Mouse (Mus musculus) MEL (cell line): ENCODE data around the gene Olfml3. TPM values are rescaled to one million over a fixed set of nuclear protein-coding genes. Genes with fewer than 3 reads are reported as not detected.

Experiments used
- DNase-seq: peaks from one replicate; pipeline ENCODE4 v3.0.0; 2011; ENCODE audit warnings: low read depth, low spot score
- H3K27ac ChIP-seq: 2 replicates; pipeline ENCODE4 v1.5.1; 2012; ENCODE audit warnings: low read depth, mild to moderate bottlenecking, control low read depth, low read length, moderate library complexity; ENCODE audit not compliant: control insufficient read depth
- H3K27me3 ChIP-seq, 2 experiments: fragments of 150-350 bp in 1 of 2; sonication (generic) in 1 of 2; 2 replicates each; pipeline ENCODE4 v1.6.1; 2012; ENCODE audit warnings: low read length in 2 of 2, mild to moderate bottlenecking in 2 of 2, improper control_type of control experiment in 1 of 2, moderate library complexity in 1 of 2; ENCODE audit not compliant: insufficient read depth in 2 of 2, control insufficient read depth in 1 of 2
- H3K36me3 ChIP-seq, 2 experiments: 2 replicates each; pipeline ENCODE4 v1.6.1; 2012 to 2014; ENCODE audit warnings: low read length in 2 of 2, improper control_type of control experiment in 1 of 2, inconsistent platforms in 1 of 2, mild to moderate bottlenecking in 1 of 2; ENCODE audit not compliant: insufficient read depth in 2 of 2, control insufficient read depth in 1 of 2
- H3K4me1 ChIP-seq, 2 experiments: fragments of 150-350 bp in 1 of 2; sonication (generic) in 1 of 2; 2 replicates each; pipeline ENCODE4 v1.6.1; 2012; ENCODE audit warnings: low read length in 2 of 2, improper control_type of control experiment in 1 of 2, mild to moderate bottlenecking in 1 of 2; ENCODE audit not compliant: insufficient read depth in 2 of 2, control insufficient read depth in 1 of 2
- H3K4me3 ChIP-seq, 2 experiments: fragments of 150-350 bp in 1 of 2; sonication (generic) in 1 of 2; 2 replicates each; pipeline ENCODE4 v1.5.1; 2012; ENCODE audit warnings: low read depth in 2 of 2, low read length in 2 of 2, mild to moderate bottlenecking in 2 of 2, moderate library complexity in 2 of 2, control low read depth in 1 of 2, improper control_type of control experiment in 1 of 2; ENCODE audit not compliant: control insufficient read depth in 1 of 2, insufficient read depth in 1 of 2
- H3K79me2 ChIP-seq: 2 replicates; pipeline ENCODE4 v1.6.1; 2012; ENCODE audit warnings: mild to moderate bottlenecking, low read length, moderate library complexity; ENCODE audit not compliant: control insufficient read depth, poor library complexity, insufficient read depth
- H3K9ac ChIP-seq: 2 replicates; pipeline ENCODE4 v1.6.1; 2012; ENCODE audit warnings: low read depth, mild to moderate bottlenecking, control low read depth, low read length, moderate library complexity; ENCODE audit not compliant: control insufficient read depth, poor library complexity, severe bottlenecking
- H3K9me3 ChIP-seq: fragments of 150-350 bp; sonication (generic); replicated peaks from 2 replicates; pipeline ENCODE4 v1.6.1; 2012; ENCODE audit warnings: mild to moderate bottlenecking, low read length, improper control_type of control experiment, moderate library complexity; ENCODE audit not compliant: insufficient read depth
- BHLHE40 ChIP-seq: IDR thresholded peaks from 2 replicates; pipeline ENCODE4 v1.6.1; 2012; ENCODE audit warnings: low read depth, mild to moderate bottlenecking, inconsistent platforms, low read length, improper control_type of control experiment, borderline replicate concordance
- CHD2 ChIP-seq: IDR thresholded peaks from 2 replicates; pipeline ENCODE4 v1.6.1; 2011; ENCODE audit warnings: low read length, improper control_type of control experiment
- CTCF ChIP-seq, 3 experiments: IDR thresholded peaks in 2 of 3; conservative IDR thresholded peaks in 1 of 3; 2 replicates each; pipeline ENCODE4 v1.5.1; 2011 to 2012; ENCODE audit warnings: low read length in 3 of 3, low read depth in 2 of 3, mild to moderate bottlenecking in 2 of 3, improper control_type of control experiment in 1 of 3, inconsistent platforms in 1 of 3, mixed read lengths in 1 of 3, moderate library complexity in 1 of 3; ENCODE audit not compliant: control insufficient read depth in 1 of 3, insufficient read depth in 1 of 3, poor library complexity in 1 of 3, severe bottlenecking in 1 of 3
- E2F4 ChIP-seq: IDR thresholded peaks from 2 replicates; pipeline ENCODE4 v1.6.1; 2011; ENCODE audit warnings: low read depth, low read length, improper control_type of control experiment, borderline replicate concordance
- ELF1 ChIP-seq: IDR thresholded peaks from 2 replicates; pipeline ENCODE4 v1.6.1; 2014; ENCODE audit warnings: low read depth, mild to moderate bottlenecking, inconsistent platforms, low read length, improper control_type of control experiment, moderate library complexity
- ETS1 ChIP-seq: IDR thresholded peaks from 2 replicates; pipeline ENCODE4 v1.6.1; 2012; ENCODE audit warnings: low read depth, mild to moderate bottlenecking, inconsistent platforms, low read length, improper control_type of control experiment, moderate library complexity
- GABPA ChIP-seq: IDR thresholded peaks from 2 replicates; pipeline ENCODE4 v1.6.1; 2012; ENCODE audit warnings: low read depth, mild to moderate bottlenecking, inconsistent platforms, low read length, improper control_type of control experiment, moderate library complexity
- JUND ChIP-seq: IDR thresholded peaks from 2 replicates; pipeline ENCODE4 v1.6.1; 2011; ENCODE audit warnings: low read depth, mild to moderate bottlenecking, improper control_type of control experiment, low read length
- KAT2A ChIP-seq: conservative IDR thresholded peaks from 2 replicates; pipeline ENCODE4 v1.6.1; 2012; ENCODE audit warnings: low read depth, low read length, improper control_type of control experiment, inconsistent platforms
- MAX ChIP-seq: IDR thresholded peaks from 2 replicates; pipeline ENCODE4 v1.6.1; 2011; ENCODE audit warnings: low read length, improper control_type of control experiment
- MEF2A ChIP-seq: IDR thresholded peaks from 2 replicates; pipeline ENCODE4 v1.6.1; 2014; ENCODE audit warnings: low read depth, mild to moderate bottlenecking, inconsistent platforms, low read length, improper control_type of control experiment; ENCODE audit not compliant: poor library complexity, insufficient replicate concordance, severe bottlenecking; ENCODE audit errors: extremely low read depth
- MXI1 ChIP-seq: IDR thresholded peaks from 2 replicates; pipeline ENCODE4 v1.6.1; 2011; ENCODE audit warnings: mild to moderate bottlenecking, low read depth, low read length, improper control_type of control experiment
- POLR2A ChIP-seq, 2 experiments: IDR thresholded peaks; 2 replicates each; pipeline ENCODE4 v1.6.1; 2011 to 2012; ENCODE audit warnings: low read length in 2 of 2, mild to moderate bottlenecking in 2 of 2, control low read depth in 1 of 2, improper control_type of control experiment in 1 of 2, low read depth in 1 of 2, moderate library complexity in 1 of 2; ENCODE audit not compliant: control insufficient read depth in 1 of 2, insufficient read depth in 1 of 2, poor library complexity in 1 of 2
- RAD21 ChIP-seq: IDR thresholded peaks from 2 replicates; pipeline ENCODE4 v1.6.1; 2011; ENCODE audit warnings: mild to moderate bottlenecking, low read depth, low read length, improper control_type of control experiment
- RCOR1 ChIP-seq: IDR thresholded peaks from 2 replicates; pipeline ENCODE4 v1.6.1; 2012; ENCODE audit warnings: low read depth, mild to moderate bottlenecking, inconsistent platforms, low read length, improper control_type of control experiment
- SIN3A ChIP-seq: IDR thresholded peaks from 2 replicates; pipeline ENCODE4 v1.6.1; 2012; ENCODE audit warnings: low read length, improper control_type of control experiment, inconsistent platforms
- SMC3 ChIP-seq: IDR thresholded peaks from 2 replicates; pipeline ENCODE4 v1.6.1; 2011; ENCODE audit warnings: low read depth, low read length, improper control_type of control experiment
- TBP ChIP-seq: IDR thresholded peaks from 2 replicates; pipeline ENCODE4 v1.8.0; 2011; ENCODE audit warnings: low read depth, low read length, improper control_type of control experiment
- TCF12 ChIP-seq: IDR thresholded peaks from 2 replicates; pipeline ENCODE4 v1.6.1; 2014; ENCODE audit warnings: low read depth, mild to moderate bottlenecking, inconsistent platforms, low read length, improper control_type of control experiment, moderate library complexity
- UBTF ChIP-seq: IDR thresholded peaks from 2 replicates; pipeline ENCODE4 v1.6.1; 2012; ENCODE audit warnings: low read depth, mild to moderate bottlenecking, inconsistent platforms, low read length, improper control_type of control experiment, moderate library complexity, borderline replicate concordance; ENCODE audit not compliant: insufficient read depth
- ZC3H11A ChIP-seq: IDR thresholded peaks from 2 replicates; pipeline ENCODE4 v1.6.1; 2012; ENCODE audit warnings: low read depth, mild to moderate bottlenecking, inconsistent platforms, low read length, improper control_type of control experiment
- ZMIZ1 ChIP-seq: IDR thresholded peaks from 2 replicates; pipeline ENCODE4 v1.6.1; 2012; ENCODE audit warnings: low read depth, mild to moderate bottlenecking, inconsistent platforms, low read length, improper control_type of control experiment, moderate library complexity
- polyA plus RNA-seq, 2 experiments: library from polyadenylated mRNA; stranded (reverse) in 1 of 2; unstranded in 1 of 2; fragments of >175 nt in 1 of 2; fragments of >200 nt in 1 of 2; gene quantifications; 2 replicates each; pipeline versions ENCODE4 v1.2.1 to v1.2.4; 2012; ENCODE audit warnings: low replicate concordance in 2 of 2, low read depth in 1 of 2; ENCODE audit not compliant: insufficient read length in 2 of 2, insufficient read depth in 1 of 2, missing spikeins in 1 of 2
- total RNA-seq: library from RNA; depleted of rRNA; stranded (reverse); fragments of 300-350 nt; gene quantifications from 2 replicates; pipeline ENCODE4 v1.2.3, GENCODE M21; 2012; rRNA removed

The Olfml3 gene
- total RNA-seq (0.03 and 0.08 TPM in 2 replicates), polyA plus RNA-seq (under 1 TPM in 1 of 2 experiments, not detected in 1; 0.18 TPM)

DNA sequence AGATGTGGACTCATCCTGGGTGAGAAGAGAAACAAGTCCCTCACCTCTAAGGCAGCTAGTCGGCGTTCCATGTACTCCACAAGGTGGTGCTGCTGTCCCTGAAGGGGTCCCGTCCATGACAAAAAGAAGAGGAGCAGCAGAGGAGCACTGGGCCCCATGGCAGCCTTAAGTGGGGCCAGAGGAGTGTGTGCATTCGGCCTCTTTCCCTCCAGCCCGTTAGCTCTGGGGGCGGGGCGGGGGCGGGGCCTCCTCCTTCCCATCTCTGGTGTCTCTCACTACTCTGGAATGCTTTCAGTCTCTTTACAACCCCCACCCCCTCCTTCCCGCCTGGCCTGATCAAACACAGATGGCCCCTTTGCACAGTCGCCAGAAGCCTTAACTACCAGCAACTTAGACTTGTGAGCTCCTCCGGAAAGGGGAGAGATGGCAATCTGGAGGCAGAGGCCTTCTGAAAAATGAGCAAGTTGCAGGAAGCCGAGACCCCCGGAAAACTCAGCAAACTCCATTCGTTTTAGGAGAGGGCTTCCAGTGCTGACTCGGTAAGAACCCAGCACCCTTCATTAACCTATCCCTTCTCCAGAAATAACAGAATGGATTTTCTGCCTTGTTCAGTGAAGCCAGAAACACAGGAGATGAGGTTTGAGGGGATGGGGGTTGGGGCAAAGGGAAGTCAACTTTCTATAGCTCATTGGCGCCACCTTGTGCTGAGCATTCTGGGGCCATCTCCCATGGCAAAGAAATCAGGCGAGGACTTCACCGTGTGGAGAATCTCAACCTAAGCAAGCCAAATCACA lies at the start of gene Olfml3:
Olfml3 (minus strand) TSS at position 224 of the 794 bp plus-strand sequence.
- peak within 1 kb of the TSS; percentile 48 for H3K4me3 ChIP-seq
- TF ChIP-seq CTCF (IDR thresholded peaks at IDR 0.05 in 2 of 3, conservative IDR thresholded peaks at IDR 0.05 in 1 of 3; ENCODE audit: control insufficient read depth in 1 of 3, insufficient read depth in 1 of 3, low read depth in 2 of 3, low read length in 3 of 3, poor library complexity in 1 of 3, severe bottlenecking in 1 of 3) (peak; percentile 74 to 87 (median 78)), ZC3H11A (peak; percentile 31), GABPA (no peak), SMC3 (peak; percentile 74), E2F4 (no peak), SIN3A (0 out of 2 replicates have a peak, but pooled peaks have one; percentile 25), RAD21 (peak; percentile 71), UBTF (no peak), TCF12 (0 out of 2 replicates have a peak, but pooled peaks have one; percentile 14), CHD2 (peak; percentile 17; the same call in 1 of the 2 replicates), BHLHE40 (peak; percentile 47; the same call in 1 of the 2 replicates), KAT2A (no peak), ELF1 (peak; percentile 27; the same call in 1 of the 2 replicates), RCOR1 (peak; percentile 71; the same call in 1 of the 2 replicates)
- no peaks in the 10 kb centered on the region; a peak in 1 of 4 replicates for H3K27me3 ChIP-seq
- H3K79me2 ChIP-seq = no peaks in the 10 kb centered on the region
- no peaks in the 10 kb centered on the region for H3K4me1 ChIP-seq
- H3K36me3 ChIP-seq = no peaks in the 10 kb centered on the region
- H3K9me3 ChIP-seq = no peaks in the 10 kb centered on the region
- H3K9ac ChIP-seq = peak within 1 kb of the TSS; percentile 46
- peak; percentile 83 for DNase-seq
- H3K27ac ChIP-seq = peak within 1 kb of the TSS; percentile 24

- Histone ChIP-seq H3K36me3 (peaks cover 0 to 25% of the 10 kb centered on the region in 2 experiments; a peak in 2 of 4 replicates), H3K4me1 (peaks cover 0 to 6% of the 10 kb centered on the region in 2 experiments), H3K27ac (no peak overlapping the region), H3K79me2 (peaks cover 62% of the 10 kb centered on the region), H3K27me3 (no peaks in the 10 kb centered on the region), H3K4me3 (no peak overlapping the region), H3K9ac (no peak overlapping the region), H3K9me3 (no peaks in the 10 kb centered on the region)
- no peak for TF ChIP-seq ETS1
- no peak for TF ChIP-seq MXI1
- TF ChIP-seq MAX = no peak
- TF ChIP-seq ZMIZ1 = no peak
- TF ChIP-seq TBP = no peak
- TF ChIP-seq JUND = no peak
- no peak for TF ChIP-seq MEF2A
- TF ChIP-seq CHD2 = no peak
- no peak for TF ChIP-seq POLR2A (IDR thresholded peaks at IDR 0.05; ENCODE audit: control insufficient read depth in 1 of 2, insufficient read depth in 1 of 2, low read depth in 1 of 2, low read length in 2 of 2, poor library complexity in 1 of 2)
- TF ChIP-seq CTCF (IDR thresholded peaks at IDR 0.05 in 2 of 3, conservative IDR thresholded peaks at IDR 0.05 in 1 of 3; ENCODE audit: control insufficient read depth in 1 of 3, insufficient read depth in 1 of 3, low read depth in 2 of 3, low read length in 3 of 3, poor library complexity in 1 of 3, severe bottlenecking in 1 of 3) = no peak
- DNase-seq = no peak
Observed at GRCm38 (mm10) chr3:103787225-103787624, 49.4 kb upstream of the Olfml3 start.
